Mouse (Mus musculus) megakaryocyte, embryonic 14.5 days (primary cell): ENCODE data around the gene Unc13a.

Experiments
- FLI1 ChIP-seq: IDR thresholded peaks from 2 replicates; pipeline ENCODE4 v1.6.1; 2012; ENCODE audit warnings: low read length, inconsistent platforms, mixed read lengths
- GATA1 ChIP-seq: IDR thresholded peaks from 3 replicates; pipeline ENCODE4 v1.6.1; 2012; ENCODE audit warnings: mixed read lengths, low read length, inconsistent platforms, borderline replicate concordance

GRCm38 (mm10) chr8:71685573-71685972 lies 14.0 kb upstream of the Unc13a start:
- no peak for TF ChIP-seq GATA1
- TF ChIP-seq FLI1, result no peak
